Mouse (Mus musculus) heart, adult 2 months (tissue): ENCODE measurements around the gene Fbln7. TPM values are rescaled to one million over a fixed set of nuclear protein-coding genes. Genes with fewer than 3 reads are reported as not detected.

Experiments
- DNase-seq, 2 experiments: peaks; one replicate each; pipeline ENCODE4 v3.0.0; 2021
- H3K27ac ChIP-seq: fragments of 200-600 bp; 2 replicates; pipeline ENCODE4 v1.8.1; 2022
- H3K27me3 ChIP-seq: fragments of 200-500 bp; 2 replicates; pipeline ENCODE4 v1.6.1; 2012; ENCODE audit warnings: mild to moderate bottlenecking, low read length, inconsistent platforms, mixed read lengths; ENCODE audit not compliant: control insufficient read depth, insufficient read depth
- H3K36me3 ChIP-seq: fragments of 200-500 bp; 2 replicates; pipeline ENCODE4 v1.6.1; 2012; ENCODE audit warnings: low read length, inconsistent platforms; ENCODE audit not compliant: control insufficient read depth, insufficient read depth
- H3K4me1 ChIP-seq: fragments of 200-500 bp; 2 replicates; pipeline ENCODE4 v1.6.1; 2011; ENCODE audit warnings: low read length; ENCODE audit not compliant: control insufficient read depth, insufficient read depth
- H3K4me3 ChIP-seq: fragments of 200-600 bp; 2 replicates; pipeline ENCODE4 v1.8.1; 2022
- H3K79me2 ChIP-seq: fragments of 200-500 bp; replicated peaks from 2 replicates; pipeline ENCODE4 v1.6.1; 2012; ENCODE audit warnings: mild to moderate bottlenecking, inconsistent platforms, low read length, moderate library complexity, mixed read lengths; ENCODE audit not compliant: control insufficient read depth, insufficient read depth
- H3K9ac ChIP-seq: fragments of 200-500 bp; 2 replicates; pipeline ENCODE4 v1.6.1; 2012; ENCODE audit warnings: low read depth, mild to moderate bottlenecking, control low read depth, inconsistent platforms, low read length, mixed read lengths
- CTCF ChIP-seq: fragments of 200-600 bp; IDR thresholded peaks from 2 replicates; pipeline ENCODE4 v1.8.1; 2022; ENCODE audit warnings: antibody characterized with exemption, mild to moderate bottlenecking, moderate library complexity
- EP300 ChIP-seq: fragments of 200-500 bp; IDR thresholded peaks from 2 replicates; pipeline ENCODE4 v1.6.1; 2011; ENCODE audit warnings: low read depth, low read length, control low read depth; ENCODE audit not compliant: insufficient read depth
- POLR2A ChIP-seq: fragments of 200-500 bp; IDR thresholded peaks from 2 replicates; pipeline ENCODE4 v1.6.1; 2011; ENCODE audit warnings: mild to moderate bottlenecking, low read depth, low read length, control low read depth; ENCODE audit not compliant: insufficient read depth
- WGBS: fragments of 180-500 bp; shearing (Covaris S2); methylation state at CpG from one replicate; pipeline ENCODE4 v1.1.7; 2018; 5-methylcytosine and 5-hydroxymethylcytosine counted together
- intact Hi-C: fragments of 180-260 bp; cut with DNase I; formaldehyde crosslinking; loops from one replicate; pipeline ENCODE4 v1.15.1; 2025
- polyA plus RNA-seq: library from polyadenylated mRNA; depleted of rRNA; stranded (reverse); fragments of >200 nt; gene quantifications from 2 replicates; pipeline ENCODE4 v1.2.3, GENCODE M21; 2012
- total RNA-seq, 2 experiments: library from RNA; stranded (reverse); gene quantifications; 2 replicates each; pipeline ENCODE4 v1.2.3; 2021

Gene Fbln7
- total and polyA plus RNA-seq, 3 experiments = 0.50 to 0.61 (median 0.61) TPM

DNA sequence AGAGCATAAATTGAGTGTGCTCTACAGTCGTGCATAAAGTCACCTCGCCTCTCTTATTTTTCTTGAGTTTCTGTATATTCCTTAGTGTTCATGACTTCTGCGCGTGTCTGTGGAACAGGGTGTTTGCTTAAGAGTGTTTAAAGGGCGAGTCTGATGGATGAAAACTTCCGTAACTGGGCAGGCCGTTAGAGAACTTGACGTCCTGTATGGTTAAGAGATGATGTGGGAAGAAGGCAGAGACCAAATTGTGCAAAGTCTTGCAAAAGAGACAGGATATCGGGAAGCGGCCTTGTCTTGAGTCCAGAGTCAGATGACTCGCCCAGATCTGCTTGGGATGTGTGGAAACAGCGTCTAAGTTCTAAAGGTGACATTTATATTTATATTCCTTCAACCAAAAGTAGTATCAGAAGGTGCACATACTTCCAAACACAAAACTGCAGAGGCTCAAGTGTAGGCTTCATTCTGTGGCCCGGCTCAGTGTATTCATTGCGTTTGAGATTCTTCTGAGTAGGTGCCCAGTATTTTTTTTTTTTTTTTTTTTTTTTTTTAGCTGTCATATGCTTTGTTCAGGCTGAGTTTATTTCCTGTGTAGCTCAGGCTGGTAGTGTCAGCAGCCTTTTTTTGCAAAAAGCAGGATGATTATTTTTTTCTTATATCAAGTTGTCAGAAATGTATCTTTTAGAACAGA is 43.7 kb upstream of the Fbln7 start:
- Histone ChIP-seq H3K27ac (peak overlapping the region; percentile 96), H3K36me3 (no peaks in the 10 kb centered on the region), H3K4me1 (peaks cover 2% of the 10 kb centered on the region; the same call in 1 of the 2 replicates), H3K27me3 (no peaks in the 10 kb centered on the region), H3K4me3 (peak overlapping the region; percentile 86), H3K79me2 (peaks cover 4% of the 10 kb centered on the region), H3K9ac (peak overlapping the region; percentile 76)
- peak in 1 of 2 experiments; percentile 39 for DNase-seq
- TF ChIP-seq EP300 (no peak), CTCF (no peak), POLR2A (no peak; the same call in 1 of the 2 replicates)
- intact Hi-C loops = no loop called here
- 8% methylated on average over 14 of the region's 14 CpGs for WGBS

GRCm38 (mm10) chr2:128820631-128821030 is 42.1 kb upstream of the Fbln7 start:
- intact Hi-C loops = no loop called here
- H3K4me3 ChIP-seq = no peak overlapping the region
- DNase-seq = no peak
- H3K9ac ChIP-seq = no peak overlapping the region
- H3K79me2 ChIP-seq = peaks cover 4% of the 10 kb centered on the region
- H3K27me3 ChIP-seq = no peaks in the 10 kb centered on the region
- no peaks in the 10 kb centered on the region for H3K36me3 ChIP-seq
- H3K27ac ChIP-seq = no peak overlapping the region
- H3K4me1 ChIP-seq = peaks cover 2% of the 10 kb centered on the region; the same call in 1 of the 2 replicates
- 89% methylated on average over 2 of the region's 2 CpGs for WGBS
- TF ChIP-seq EP300 (no peak), POLR2A (no peak), CTCF (no peak)

- peaks cover 2% of the 10 kb centered on the region; the same call in 1 of the 2 replicates for H3K4me1 ChIP-seq
- 91% methylated on average over 5 of the region's 5 CpGs for WGBS
- H3K27ac ChIP-seq = no peak overlapping the region
- intact Hi-C loops = no loop called here
- no peak for TF ChIP-seq EP300
- no peak for TF ChIP-seq POLR2A
- no peak for TF ChIP-seq CTCF
- H3K27me3 ChIP-seq = no peaks in the 10 kb centered on the region
- peaks cover 4% of the 10 kb centered on the region for H3K79me2 ChIP-seq
- H3K9ac ChIP-seq = no peak overlapping the region
- no peaks in the 10 kb centered on the region for H3K36me3 ChIP-seq
- DNase-seq = no peak
- no peak overlapping the region for H3K4me3 ChIP-seq
Observed at GRCm38 (mm10) chr2:128823893-128824292, 38.9 kb upstream of the Fbln7 start.

DNA sequence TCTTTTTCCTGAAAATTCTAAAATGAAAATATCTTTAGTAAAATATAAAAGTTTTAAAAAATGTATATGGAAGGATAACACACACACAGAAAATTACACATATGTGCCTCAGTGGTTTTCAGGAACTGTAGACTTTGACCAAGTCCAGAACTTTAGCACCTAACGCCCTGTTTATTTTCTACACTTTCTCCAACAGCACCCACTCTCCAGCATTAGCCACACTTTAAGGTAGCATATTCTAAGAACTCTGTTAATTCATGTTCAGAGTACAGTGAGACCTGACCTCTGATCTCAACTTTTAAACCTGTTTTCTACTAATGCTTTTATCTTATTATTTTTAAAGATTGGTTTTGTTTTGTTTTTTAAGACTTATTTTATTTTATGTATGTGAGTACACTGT is 35.0 kb upstream of the Fbln7 start:
- no peak for TF ChIP-seq EP300
- no peak for TF ChIP-seq POLR2A
- TF ChIP-seq CTCF = no peak
- 100% methylated on average over 1 of the region's 1 CpGs for WGBS
- no peak overlapping the region for H3K9ac ChIP-seq
- H3K79me2 ChIP-seq = no peaks in the 10 kb centered on the region; the same call in 1 of the 2 replicates
- H3K4me1 ChIP-seq = no peaks in the 10 kb centered on the region
- DNase-seq = no peak
- intact Hi-C loops = no loop called here
- H3K36me3 ChIP-seq = peaks cover 2% of the 10 kb centered on the region; the same call in 1 of the 2 replicates
- no peaks in the 10 kb centered on the region for H3K27me3 ChIP-seq
- H3K27ac ChIP-seq = no peak overlapping the region
- no peak overlapping the region for H3K4me3 ChIP-seq

GRCm38 (mm10) chr2:128832611-128833010 is 30.2 kb upstream of the Fbln7 start:
- intact Hi-C loops = no loop called here
- Histone ChIP-seq H3K27me3 (no peaks in the 10 kb centered on the region), H3K27ac (no peak overlapping the region), H3K79me2 (no peaks in the 10 kb centered on the region; the same call in 1 of the 2 replicates), H3K36me3 (peaks cover 5% of the 10 kb centered on the region; the same call in 1 of the 2 replicates), H3K4me3 (no peak overlapping the region), H3K9ac (no peak overlapping the region), H3K4me1 (no peaks in the 10 kb centered on the region)
- 75% methylated on average over 3 of the region's 3 CpGs for WGBS
- no peak for DNase-seq
- TF ChIP-seq POLR2A = no peak
- TF ChIP-seq EP300 = no peak

DNA sequence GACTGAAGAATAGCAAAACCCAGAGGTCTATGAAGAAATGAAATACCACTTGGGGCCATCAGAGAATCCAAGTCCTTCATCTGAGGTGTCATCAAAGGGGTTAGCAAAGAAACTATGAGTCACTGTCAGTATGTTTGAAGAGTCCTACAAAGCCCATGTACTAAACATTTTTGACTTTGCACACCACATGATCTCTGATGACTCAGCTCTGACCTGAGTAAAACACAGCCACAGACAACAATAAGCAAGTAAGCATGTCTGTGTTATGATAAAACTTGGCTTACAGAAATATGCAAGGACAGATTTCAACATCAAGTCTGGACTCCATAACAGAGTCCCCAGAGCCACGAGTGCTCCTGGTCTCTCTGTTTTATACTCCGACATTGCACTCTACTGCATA is 29.7 kb upstream of the Fbln7 start:
- TF ChIP-seq POLR2A = no peak
- TF ChIP-seq CTCF = no peak
- no peak for TF ChIP-seq EP300
- no peaks in the 10 kb centered on the region; the same call in 1 of the 2 replicates for H3K79me2 ChIP-seq
- intact Hi-C loops = no loop called here
- no peak overlapping the region for H3K4me3 ChIP-seq
- H3K4me1 ChIP-seq = no peaks in the 10 kb centered on the region
- H3K27ac ChIP-seq = no peak overlapping the region
- WGBS = 88% methylated on average over 2 of the region's 2 CpGs
- no peak overlapping the region for H3K9ac ChIP-seq
- H3K27me3 ChIP-seq = no peaks in the 10 kb centered on the region
- H3K36me3 ChIP-seq = peaks cover 5% of the 10 kb centered on the region; the same call in 1 of the 2 replicates
- DNase-seq = no peak
